Mouse (Mus musculus): ENCODE data around the gene Ccdc136. TPM values are rescaled to one million over a fixed set of nuclear protein-coding genes. Genes with fewer than 3 reads are reported as not detected.

The Ccdc136 gene
- polyA plus RNA-seq, 1 experiment from 2014 or later: 31.8 TPM

DNA sequence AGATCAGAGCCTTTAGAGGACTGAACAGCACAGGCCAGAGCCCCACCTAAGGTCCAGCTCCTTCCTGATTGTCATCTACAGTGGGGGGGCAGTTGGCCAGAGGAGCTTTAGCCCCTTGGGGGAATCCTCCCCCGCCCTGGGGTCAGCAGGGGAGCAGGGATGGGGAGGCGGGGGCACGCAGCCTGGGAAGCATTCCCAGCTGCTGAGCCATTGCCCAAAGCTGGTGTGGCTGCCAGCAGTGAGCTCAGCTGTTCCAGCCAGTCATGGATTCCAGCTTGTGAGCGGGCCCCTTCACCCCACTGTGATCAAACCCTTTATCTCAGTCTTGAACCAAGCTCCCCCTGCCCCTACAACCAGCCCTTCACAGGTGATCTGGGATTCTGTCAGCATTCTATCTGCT is 43.1 kb downstream of the Ccdc136 start:
- H3K27ac ChIP-seq: no peak overlapping the region

DNA sequence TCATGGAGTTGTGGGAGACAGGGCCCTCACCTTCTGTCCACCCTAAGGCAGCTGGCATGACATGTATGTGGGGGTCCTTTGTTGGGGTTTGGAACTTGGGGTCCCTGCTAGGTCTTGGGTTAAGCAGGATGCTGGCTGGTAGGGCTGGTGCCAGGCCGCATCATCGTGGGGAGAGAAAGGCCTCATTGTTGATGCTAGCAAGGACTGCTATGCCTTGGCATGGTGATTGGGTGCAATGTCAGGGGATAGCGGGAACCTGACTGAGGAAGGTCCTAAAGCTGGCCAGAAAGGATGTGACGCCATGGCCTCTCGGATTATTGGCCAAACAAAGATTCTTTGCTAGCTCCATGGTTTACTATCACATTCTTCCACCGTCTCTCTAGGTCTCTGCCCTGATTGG is 43.7 kb downstream of the Ccdc136 start:
- no peak for ATAC-seq (ENCODE audit: insufficient number of reproducible peaks, insufficient read depth, low FRiP score, low TSS enrichment, low read depth)
- Histone ChIP-seq H3K4me2 (no peak overlapping the region), H3K4me1 (replicated peaks) (peaks cover 25% of the 10 kb centered on the region), H3K27ac (no peak overlapping the region), H3K9ac (replicated peaks) (no peak overlapping the region), H3K27me3 (peaks cover 12% of the 10 kb centered on the region; the same call in 1 of the 2 replicates), H3K4me3 (replicated peaks) (no peak overlapping the region), H3K9me3 (no peaks in the 10 kb centered on the region), H3K36me3 (peaks cover 39% of the 10 kb centered on the region; the same call in 1 of the 2 replicates)
- 92% methylated on average over 6 of the region's 6 CpGs for WGBS

More for the DNA sequence above, 43.1 kb downstream of the Ccdc136 start:
- Histone ChIP-seq H3K4me1 (replicated peaks) (peaks cover 31% of the 10 kb centered on the region), H3K9me3 (no peaks in the 10 kb centered on the region), H3K9ac (replicated peaks) (no peak overlapping the region), H3K36me3 (peaks cover 38% of the 10 kb centered on the region; the same call in 1 of the 2 replicates), H3K4me3 (replicated peaks) (no peak overlapping the region), H3K27me3 (peaks cover 17% of the 10 kb centered on the region), H3K4me2 (no peak overlapping the region)
- ATAC-seq (ENCODE audit: insufficient number of reproducible peaks, insufficient read depth, low FRiP score, low TSS enrichment, low read depth): no peak
- WGBS: 83% methylated on average over 4 of the region's 4 CpGs

DNA sequence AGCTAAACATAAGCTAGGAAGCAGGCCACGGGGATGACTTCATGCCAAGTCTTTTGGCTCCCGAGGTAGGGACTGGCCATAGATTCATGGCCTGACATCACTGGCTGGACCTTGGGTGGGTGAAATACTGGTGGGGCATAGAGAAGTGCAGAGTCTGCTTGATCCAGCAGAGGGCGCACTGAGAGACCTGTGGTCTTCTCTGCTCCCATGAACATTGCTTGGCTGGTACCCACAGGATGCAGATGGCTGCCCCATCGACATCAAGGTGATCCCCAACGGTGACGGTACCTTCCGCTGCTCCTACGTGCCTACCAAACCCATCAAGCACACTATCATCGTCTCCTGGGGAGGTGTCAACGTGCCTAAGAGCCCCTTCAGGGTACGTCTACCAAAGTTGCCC is 48.7 kb downstream of the Ccdc136 start:
- Histone ChIP-seq H3K4me3 (replicated peaks) (no peak overlapping the region), H3K36me3 (peaks cover 71% of the 10 kb centered on the region), H3K27ac (no peak overlapping the region), H3K4me2 (no peak overlapping the region), H3K9me3 (no peaks in the 10 kb centered on the region), H3K27me3 (no peaks in the 10 kb centered on the region), H3K4me1 (replicated peaks) (no peaks in the 10 kb centered on the region), H3K9ac (replicated peaks) (no peak overlapping the region)
- no peak for ATAC-seq (ENCODE audit: insufficient number of reproducible peaks, insufficient read depth, low FRiP score, low TSS enrichment, low read depth)
- 69% methylated on average over 11 of the region's 11 CpGs for WGBS

DNA sequence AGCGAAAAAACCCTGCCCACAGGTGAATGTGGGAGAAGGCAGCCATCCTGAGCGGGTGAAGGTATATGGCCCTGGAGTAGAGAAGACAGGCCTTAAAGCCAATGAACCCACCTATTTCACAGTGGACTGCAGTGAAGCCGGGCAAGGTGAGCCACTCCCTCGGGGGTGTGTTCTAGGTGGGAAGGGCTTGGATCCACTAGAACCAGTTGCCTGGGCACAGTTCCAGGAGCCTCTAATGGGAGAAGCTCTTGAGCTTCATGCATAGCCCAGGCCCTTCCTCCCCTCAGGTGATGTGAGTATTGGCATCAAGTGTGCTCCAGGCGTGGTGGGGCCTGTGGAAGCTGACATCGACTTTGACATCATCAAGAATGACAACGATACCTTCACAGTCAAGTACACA is 49.2 kb downstream of the Ccdc136 start:
- Histone ChIP-seq H3K27me3 (no peaks in the 10 kb centered on the region), H3K9ac (replicated peaks) (no peak overlapping the region), H3K36me3 (peaks cover 69% of the 10 kb centered on the region), H3K4me2 (no peak overlapping the region), H3K4me3 (replicated peaks) (no peak overlapping the region), H3K9me3 (no peaks in the 10 kb centered on the region), H3K4me1 (replicated peaks) (no peaks in the 10 kb centered on the region), H3K27ac (no peak overlapping the region)
- WGBS: 96% methylated on average over 7 of the region's 7 CpGs
- ATAC-seq (ENCODE audit: insufficient number of reproducible peaks, insufficient read depth, low FRiP score, low TSS enrichment, low read depth): no peak

DNA sequence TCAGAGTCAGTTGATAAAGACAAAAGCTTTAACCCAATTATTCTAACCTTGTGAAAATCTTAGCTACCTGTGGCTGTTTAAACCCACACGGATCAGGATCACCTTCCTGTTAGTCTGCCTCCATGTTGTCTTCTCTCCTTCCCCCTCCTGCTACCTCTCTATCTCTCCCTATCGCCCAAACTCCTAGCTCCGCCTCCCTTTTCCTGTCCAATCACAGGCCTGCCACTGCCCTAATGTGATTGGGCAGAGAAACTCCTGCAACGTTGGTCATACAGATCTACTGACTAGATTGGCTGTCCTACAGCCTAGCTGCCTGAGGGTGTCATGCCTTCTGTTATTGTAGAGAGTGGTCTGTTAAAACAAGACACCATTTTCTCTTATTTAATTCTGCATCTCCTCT is 53.7 kb downstream of the Ccdc136 start:
- Histone ChIP-seq H3K4me1 (replicated peaks) (no peaks in the 10 kb centered on the region), H3K36me3 (peaks cover 75% of the 10 kb centered on the region), H3K4me3 (replicated peaks) (no peak overlapping the region), H3K27ac (no peak overlapping the region), H3K9ac (replicated peaks) (no peak overlapping the region), H3K27me3 (no peaks in the 10 kb centered on the region), H3K9me3 (no peaks in the 10 kb centered on the region), H3K4me2 (no peak overlapping the region)
- WGBS: 30% methylated on average over 4 of the region's 4 CpGs
- no peak for ATAC-seq (ENCODE audit: insufficient number of reproducible peaks, insufficient read depth, low FRiP score, low TSS enrichment, low read depth)

DNA sequence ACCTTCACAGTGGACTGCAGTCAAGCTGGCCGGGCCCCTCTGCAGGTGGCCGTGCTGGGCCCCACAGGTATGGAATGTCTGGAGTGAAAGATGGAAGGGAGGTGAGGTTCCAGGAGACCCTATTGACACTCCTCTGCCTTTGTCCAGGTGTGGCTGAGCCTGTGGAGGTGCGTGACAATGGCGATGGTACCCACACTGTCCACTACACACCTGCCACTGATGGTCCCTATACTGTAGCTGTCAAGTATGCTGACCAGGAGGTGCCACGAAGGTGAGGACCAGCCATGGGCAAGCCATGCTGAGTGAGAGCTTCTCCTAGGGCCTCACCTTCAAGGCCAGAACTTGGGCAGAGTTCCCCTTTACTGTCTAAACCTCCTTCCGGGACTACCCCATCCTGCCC is 54.6 kb downstream of the Ccdc136 start:
- H3K4me3 ChIP-seq (replicated peaks): no peak overlapping the region
- H3K9ac ChIP-seq (replicated peaks): no peak overlapping the region
- 95% methylated on average over 6 of the region's 6 CpGs for WGBS
- no peak overlapping the region for H3K4me2 ChIP-seq
- H3K9me3 ChIP-seq: no peaks in the 10 kb centered on the region
- no peaks in the 10 kb centered on the region for H3K4me1 ChIP-seq (replicated peaks)
- no peaks in the 10 kb centered on the region for H3K27me3 ChIP-seq
- H3K36me3 ChIP-seq: peaks cover 74% of the 10 kb centered on the region
- no peak overlapping the region for H3K27ac ChIP-seq
- ATAC-seq (ENCODE audit: insufficient number of reproducible peaks, insufficient read depth, low FRiP score, low TSS enrichment, low read depth): no peak

DNA sequence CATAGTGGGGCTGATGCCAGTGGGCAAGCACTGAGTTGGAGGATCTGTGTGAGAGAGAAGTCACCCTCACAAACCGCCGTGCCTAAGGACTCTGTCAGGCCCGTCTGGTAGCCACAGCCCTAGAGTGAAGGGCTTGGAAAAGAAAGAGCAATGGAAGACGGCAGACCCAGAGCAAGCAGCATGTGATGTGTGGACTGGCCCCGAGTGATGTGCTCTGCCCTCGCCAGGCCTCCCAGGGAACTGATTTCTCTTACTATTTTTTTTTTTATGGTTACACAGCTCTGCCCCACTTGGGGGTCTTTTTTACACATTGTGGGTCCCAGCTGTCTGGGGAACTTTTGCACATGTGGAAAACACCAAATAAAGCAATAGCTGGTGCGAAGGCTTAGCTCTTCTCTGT is 65.4 kb downstream of the Ccdc136 start:
- Histone ChIP-seq H3K27ac (no peak overlapping the region), H3K9ac (replicated peaks) (no peak overlapping the region), H3K4me2 (no peak overlapping the region), H3K4me3 (replicated peaks) (no peak overlapping the region), H3K36me3 (peaks cover 17% of the 10 kb centered on the region; the same call in 1 of the 2 replicates), H3K9me3 (no peaks in the 10 kb centered on the region), H3K4me1 (replicated peaks) (no peaks in the 10 kb centered on the region), H3K27me3 (no peaks in the 10 kb centered on the region)
- no peak for ATAC-seq (ENCODE audit: insufficient number of reproducible peaks, insufficient read depth, low FRiP score, low TSS enrichment, low read depth)
- 58% methylated on average over 7 of the region's 7 CpGs for WGBS

DNA sequence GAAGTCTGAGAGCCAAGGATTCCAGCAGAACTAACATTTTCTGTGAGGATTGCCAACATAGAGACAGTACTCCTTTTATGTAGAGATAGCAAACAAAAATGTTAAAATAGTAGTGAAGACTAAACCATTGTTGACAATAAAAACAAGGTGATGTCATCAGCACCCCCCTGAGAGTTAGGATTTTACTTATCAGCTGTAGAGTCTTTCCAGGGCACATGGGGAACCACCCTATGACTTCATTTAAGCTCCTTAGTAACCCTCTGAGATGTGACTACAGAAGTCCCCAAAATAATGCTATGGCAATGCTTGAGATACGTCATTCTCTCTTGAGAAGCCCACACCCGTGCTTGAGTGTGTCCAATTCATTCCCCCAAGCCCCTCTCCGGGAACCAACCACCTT is 67.3 kb downstream of the Ccdc136 start:
- WGBS: 76% methylated on average over 3 of the region's 3 CpGs
- ATAC-seq (ENCODE audit: insufficient number of reproducible peaks, insufficient read depth, low FRiP score, low TSS enrichment, low read depth): no peak
- Histone ChIP-seq H3K27ac (no peak overlapping the region), H3K4me3 (replicated peaks) (no peak overlapping the region), H3K27me3 (no peaks in the 10 kb centered on the region), H3K4me1 (replicated peaks) (peaks cover 2% of the 10 kb centered on the region), H3K36me3 (peaks cover 1% of the 10 kb centered on the region; the same call in 1 of the 2 replicates), H3K4me2 (no peak overlapping the region), H3K9me3 (no peaks in the 10 kb centered on the region), H3K9ac (replicated peaks) (no peak overlapping the region)

DNA sequence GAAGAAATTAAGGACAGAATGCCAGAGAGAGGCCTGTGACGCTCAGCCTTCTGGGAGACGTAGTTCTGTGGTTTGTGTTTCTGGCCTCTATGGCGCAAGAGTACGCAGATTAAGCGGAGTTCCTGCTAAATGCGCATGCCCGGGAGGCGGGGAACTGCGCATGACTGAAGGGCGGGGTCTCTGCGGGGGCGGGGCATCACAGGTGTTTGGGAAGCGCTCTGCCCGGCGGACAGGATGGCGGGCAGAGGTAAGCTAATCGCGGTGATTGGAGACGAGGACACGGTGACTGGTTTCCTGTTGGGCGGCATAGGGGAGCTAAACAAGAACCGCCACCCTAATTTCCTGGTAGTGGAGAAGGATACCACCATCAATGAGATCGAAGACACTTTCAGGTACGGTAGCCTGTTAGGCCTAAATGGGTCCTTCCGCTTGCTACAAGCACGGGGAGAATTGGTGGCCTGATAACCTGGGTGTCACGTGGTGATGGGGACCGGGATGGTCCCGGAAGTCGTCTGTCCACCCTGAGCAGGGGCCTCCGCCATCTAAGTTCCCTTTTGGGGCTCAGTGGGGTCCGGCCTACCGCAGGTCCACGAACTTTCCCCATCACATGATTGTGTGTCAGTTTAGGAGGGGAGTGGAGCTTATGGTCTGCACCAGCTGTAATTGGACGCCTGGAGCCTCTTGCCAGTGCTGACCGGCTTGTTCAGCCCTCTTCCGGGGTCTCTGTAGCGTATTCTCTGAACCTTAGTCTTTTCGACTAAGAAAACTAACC is 71.7 kb downstream of the Ccdc136 start, which contains the start of gene Atp6v1f:
TSS of gene Atp6v1f (plus strand) at position 136 of the 772 bp plus-strand sequence.
- WGBS: under 1% methylated on average over 39 of the region's 39 CpGs
- Histone ChIP-seq H3K36me3 (peaks cover 23% of the 10 kb centered on the region), H3K4me1 (replicated peaks) (peaks cover 10% of the 10 kb centered on the region), H3K4me2 (peak within 1 kb of the TSS; percentile 80), H3K27me3 (no peaks in the 10 kb centered on the region), H3K9me3 (no peaks in the 10 kb centered on the region), H3K27ac (peak within 1 kb of the TSS; percentile 53; the same call in 1 of the 2 replicates), H3K9ac (replicated peaks) (peak within 1 kb of the TSS; percentile 69), H3K4me3 (replicated peaks) (peak within 1 kb of the TSS; percentile 69)
- peak; percentile 83 for ATAC-seq (ENCODE audit: insufficient number of reproducible peaks, insufficient read depth, low FRiP score, low TSS enrichment, low read depth)

DNA sequence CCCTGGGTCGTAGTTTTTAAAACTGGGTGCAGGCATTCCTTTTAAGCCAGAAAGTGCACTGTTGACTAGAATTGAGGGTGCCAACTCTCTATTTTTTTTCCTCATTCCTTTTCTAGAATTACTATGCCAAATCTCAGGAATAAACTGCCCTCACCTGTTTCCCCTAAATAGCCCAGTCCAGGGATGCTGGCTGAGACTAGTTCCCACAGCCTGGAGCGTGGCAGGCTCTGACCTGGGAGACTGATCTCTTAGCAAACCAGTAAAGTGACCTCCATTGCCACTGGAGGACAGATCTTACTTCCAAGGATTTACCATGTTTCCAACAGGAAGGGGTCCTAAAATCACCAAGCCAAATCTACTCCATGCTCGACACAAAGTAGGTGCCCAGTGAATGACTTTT is 72.7 kb downstream of the Ccdc136 start:
- Histone ChIP-seq H3K4me2 (peak overlapping the region; percentile 80), H3K27me3 (no peaks in the 10 kb centered on the region; the same call in 1 of the 2 replicates), H3K4me1 (replicated peaks) (peaks cover 17% of the 10 kb centered on the region), H3K36me3 (peaks cover 23% of the 10 kb centered on the region), H3K9me3 (no peaks in the 10 kb centered on the region), H3K4me3 (replicated peaks) (peak overlapping the region; percentile 69), H3K9ac (replicated peaks) (no peak overlapping the region), H3K27ac (no peak overlapping the region)
- WGBS: 88% methylated on average over 3 of the region's 3 CpGs
- no peak for ATAC-seq (ENCODE audit: insufficient number of reproducible peaks, insufficient read depth, low FRiP score, low TSS enrichment, low read depth)

DNA sequence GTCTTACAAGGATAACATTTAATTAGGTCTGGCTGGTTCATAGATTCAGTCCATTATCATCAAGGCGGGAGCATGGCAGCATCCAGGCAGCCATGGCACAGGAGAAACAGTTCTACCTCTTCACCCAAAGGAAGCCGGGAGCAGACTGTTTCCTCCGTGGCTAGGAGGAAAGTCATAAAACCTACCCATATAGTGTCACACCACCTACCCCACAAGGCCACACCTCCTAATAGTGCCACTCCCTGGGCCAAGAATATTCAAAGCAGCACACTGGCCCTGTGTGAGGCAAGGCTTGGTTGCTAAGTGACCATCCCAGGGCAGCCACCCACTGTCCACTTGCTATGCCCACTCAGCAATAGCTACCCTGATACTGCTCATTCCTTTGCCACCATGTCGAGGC is 75.0 kb downstream of the Ccdc136 start, which contains the start of gene Atp6v1fnb:
TSS of gene Atp6v1fnb (plus strand) at position 301 of the 400 bp plus-strand sequence.
- no peak within 1 kb of the TSS for H3K9ac ChIP-seq (replicated peaks)
- H3K4me3 ChIP-seq (replicated peaks): no peak within 1 kb of the TSS
- H3K4me2 ChIP-seq: no peak within 1 kb of the TSS
- H3K27ac ChIP-seq: no peak within 1 kb of the TSS
- ATAC-seq (ENCODE audit: insufficient number of reproducible peaks, insufficient read depth, low FRiP score, low TSS enrichment, low read depth): no peak
- no peaks in the 10 kb centered on the region for H3K9me3 ChIP-seq
- peaks cover 7% of the 10 kb centered on the region for H3K27me3 ChIP-seq
- WGBS: 89% methylated on average over 4 of the region's 4 CpGs
- peaks cover 22% of the 10 kb centered on the region for H3K4me1 ChIP-seq (replicated peaks)
- peaks cover 23% of the 10 kb centered on the region for H3K36me3 ChIP-seq
